Mouse (Mus musculus) MEL (cell line): ENCODE measurements around the gene Thoc6.

ENCODE experiments used
- CTCF ChIP-seq, 3 experiments: IDR thresholded peaks in 2 of 3; conservative IDR thresholded peaks in 1 of 3; 2 replicates each; pipeline ENCODE4 v1.5.1; 2011 to 2012; ENCODE audit warnings: low read length in 3 of 3, low read depth in 2 of 3, mild to moderate bottlenecking in 2 of 3, improper control_type of control experiment in 1 of 3, inconsistent platforms in 1 of 3, mixed read lengths in 1 of 3, moderate library complexity in 1 of 3; ENCODE audit not compliant: control insufficient read depth in 1 of 3, insufficient read depth in 1 of 3, poor library complexity in 1 of 3, severe bottlenecking in 1 of 3
- EP300 ChIP-seq, 2 experiments: IDR thresholded peaks; 2 replicates each; pipeline ENCODE4 v1.6.1; 2011; ENCODE audit warnings: improper control_type of control experiment in 2 of 2, low read length in 2 of 2, low read depth in 1 of 2, mild to moderate bottlenecking in 1 of 2
- MAX ChIP-seq: IDR thresholded peaks from 2 replicates; pipeline ENCODE4 v1.6.1; 2011; ENCODE audit warnings: low read length, improper control_type of control experiment
- MEF2A ChIP-seq: IDR thresholded peaks from 2 replicates; pipeline ENCODE4 v1.6.1; 2014; ENCODE audit warnings: low read depth, mild to moderate bottlenecking, inconsistent platforms, low read length, improper control_type of control experiment; ENCODE audit not compliant: poor library complexity, insufficient replicate concordance, severe bottlenecking; ENCODE audit errors: extremely low read depth
- POLR2A ChIP-seq, 2 experiments: IDR thresholded peaks; 2 replicates each; pipeline ENCODE4 v1.6.1; 2011 to 2012; ENCODE audit warnings: low read length in 2 of 2, mild to moderate bottlenecking in 2 of 2, control low read depth in 1 of 2, improper control_type of control experiment in 1 of 2, low read depth in 1 of 2, moderate library complexity in 1 of 2; ENCODE audit not compliant: control insufficient read depth in 1 of 2, insufficient read depth in 1 of 2, poor library complexity in 1 of 2
- POLR2AphosphoS2 ChIP-seq: IDR thresholded peaks from 2 replicates; pipeline ENCODE4 v1.6.1; 2011; ENCODE audit warnings: low read length, improper control_type of control experiment
- TBP ChIP-seq: IDR thresholded peaks from 2 replicates; pipeline ENCODE4 v1.8.0; 2011; ENCODE audit warnings: low read depth, low read length, improper control_type of control experiment

GRCm38 (mm10) chr17:23721886-23722285 lies 48.2 kb upstream of the Thoc6 start:
- TF ChIP-seq TBP (no peak), MEF2A (no peak), POLR2AphosphoS2 (no peak), CTCF (IDR thresholded peaks at IDR 0.05 in 2 of 3, conservative IDR thresholded peaks at IDR 0.05 in 1 of 3; ENCODE audit: control insufficient read depth in 1 of 3, insufficient read depth in 1 of 3, low read depth in 2 of 3, low read length in 3 of 3, poor library complexity in 1 of 3, severe bottlenecking in 1 of 3) (no peak), POLR2A (IDR thresholded peaks at IDR 0.05; ENCODE audit: control insufficient read depth in 1 of 2, insufficient read depth in 1 of 2, low read depth in 1 of 2, low read length in 2 of 2, poor library complexity in 1 of 2) (no peak), MAX (no peak), EP300 (IDR thresholded peaks at IDR 0.05; ENCODE audit: low read depth in 1 of 2, low read length in 2 of 2) (no peak)
